Mouse (Mus musculus) right cerebral cortex, postnatal 4 days (tissue): ENCODE measurements around the gene Ctxn1.
A peak's percentile ranks its signal among the peaks of the same experiment; 100 is the strongest.
"Not testable (repeated sequence)": the region's sequence is repeated elsewhere in the genome, so short reads cannot be mapped to it uniquely, and the experiment has no call there.

Source experiments
- DNase-seq: peaks from one replicate; pipeline ENCODE4 v3.0.0-alpha.2; 2022

Ctxn1 gene

DNA sequence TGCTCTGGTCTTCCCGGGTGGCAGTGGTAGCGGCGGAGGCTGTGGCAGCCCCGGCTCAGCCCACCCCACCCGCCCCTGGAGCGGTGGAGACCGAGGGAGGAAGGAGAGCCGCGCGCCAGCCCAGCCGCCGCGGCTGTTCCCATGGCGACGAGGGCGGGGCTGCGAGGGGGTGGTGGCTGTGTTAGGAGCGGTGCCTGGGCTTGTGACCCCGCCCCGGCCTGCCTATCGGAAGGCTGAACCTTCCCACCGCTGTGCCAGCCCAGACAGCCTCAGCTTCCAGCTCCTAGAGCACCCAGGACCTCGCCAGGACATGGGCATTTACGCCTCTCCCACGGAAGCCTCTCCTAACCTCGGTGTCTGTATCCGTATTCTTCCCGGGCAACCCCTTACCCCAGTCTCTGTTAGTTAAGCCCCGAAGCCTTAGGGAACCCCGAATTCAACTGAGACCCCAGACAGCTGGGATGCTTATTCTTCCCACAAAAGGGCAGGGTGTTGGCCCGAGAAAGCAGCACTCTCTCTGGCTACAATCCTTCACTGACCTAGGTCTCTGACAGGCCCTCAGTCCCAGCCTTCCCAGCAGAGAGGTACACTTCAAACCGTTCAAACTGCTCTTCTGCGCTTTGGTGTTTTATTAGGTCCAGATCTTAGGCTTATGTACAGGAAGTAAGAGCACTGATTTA is at the start of gene Ctxn1:
Ctxn1 (minus strand) TSS at position 150 of the 680 bp plus-strand sequence.
- DNase-seq, result peak; percentile 94

DNA sequence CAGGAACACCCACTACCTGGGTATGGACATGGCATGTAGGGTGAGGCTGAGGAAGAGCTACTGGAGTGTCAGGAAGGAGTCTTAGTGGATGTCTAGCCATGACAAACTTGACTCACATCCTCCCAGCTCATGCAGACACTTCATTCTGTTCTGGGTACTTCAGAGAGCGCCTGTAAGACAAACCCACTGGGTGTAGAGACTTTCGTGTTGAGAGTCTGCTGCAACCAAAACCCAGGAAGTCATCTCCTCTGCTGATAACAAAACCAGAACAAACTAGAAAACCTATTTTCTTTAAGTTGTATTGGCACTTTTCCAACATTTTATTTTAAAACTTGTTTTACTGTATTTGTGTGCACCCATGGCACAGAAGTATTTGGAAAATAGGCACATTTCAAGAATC is 46.8 kb upstream of the Ctxn1 start:
- no peak for DNase-seq

DNA sequence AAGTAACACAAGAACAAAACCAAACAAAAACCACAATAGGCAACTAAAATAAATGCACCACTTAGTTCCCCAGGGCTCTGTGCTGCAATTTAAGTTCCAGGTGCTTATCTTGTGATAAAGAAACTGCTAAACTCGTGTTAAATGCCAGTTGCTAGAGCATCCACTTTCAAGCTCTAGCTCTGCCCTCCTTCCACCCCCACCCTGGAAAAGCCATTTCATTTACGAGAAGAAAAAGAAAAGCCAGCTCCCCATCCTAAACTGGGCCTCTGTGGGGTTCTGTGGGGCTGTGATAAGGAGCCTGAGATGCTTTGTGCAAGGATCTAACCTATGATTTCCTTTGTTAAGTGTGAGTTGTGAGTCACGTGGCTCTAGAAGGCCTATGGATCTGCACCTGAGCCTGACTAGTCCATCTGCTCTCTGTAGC is 45.1 kb upstream of the Ctxn1 start:
- no peak for DNase-seq

DNA sequence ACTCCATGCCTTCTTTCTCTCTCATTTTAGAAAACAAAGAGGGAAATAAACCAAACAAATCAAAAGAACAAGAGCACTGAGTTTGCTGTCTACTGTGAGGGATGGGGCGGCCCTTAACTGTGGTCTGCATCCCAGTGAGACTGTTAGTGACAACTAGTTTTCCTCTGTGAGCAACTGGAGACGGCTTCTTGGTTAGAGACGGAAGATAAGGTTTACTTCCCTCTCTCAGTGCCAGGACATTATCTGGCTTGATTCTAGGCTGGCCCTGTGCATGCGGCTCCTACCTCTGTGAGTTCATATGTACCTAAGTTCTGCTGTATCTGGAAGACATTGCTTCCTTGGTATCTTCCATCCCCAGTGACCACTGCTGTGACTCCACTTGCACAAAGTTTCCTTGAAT is 38.7 kb upstream of the Ctxn1 start:
- DNase-seq, result no peak

DNA sequence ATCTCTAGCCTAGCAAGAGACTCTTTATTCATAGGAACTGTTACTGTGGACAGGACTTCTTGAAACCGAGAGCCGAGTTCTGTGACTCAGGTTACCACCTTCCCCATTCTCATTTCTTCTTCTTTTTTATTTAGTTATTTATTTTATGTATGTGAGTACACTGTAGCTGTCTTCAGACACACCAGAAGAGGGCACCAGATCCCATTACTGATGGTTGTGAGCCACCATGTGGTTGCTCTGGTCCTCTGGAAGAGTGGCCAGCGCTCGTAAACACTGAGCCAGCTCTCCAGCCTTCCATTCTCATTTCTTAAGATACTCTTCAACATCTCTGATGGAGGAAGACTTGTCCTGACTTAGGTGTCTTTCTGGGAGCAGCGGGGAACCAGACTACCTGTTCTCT is 33.7 kb upstream of the Ctxn1 start:
- no peak for DNase-seq

DNA sequence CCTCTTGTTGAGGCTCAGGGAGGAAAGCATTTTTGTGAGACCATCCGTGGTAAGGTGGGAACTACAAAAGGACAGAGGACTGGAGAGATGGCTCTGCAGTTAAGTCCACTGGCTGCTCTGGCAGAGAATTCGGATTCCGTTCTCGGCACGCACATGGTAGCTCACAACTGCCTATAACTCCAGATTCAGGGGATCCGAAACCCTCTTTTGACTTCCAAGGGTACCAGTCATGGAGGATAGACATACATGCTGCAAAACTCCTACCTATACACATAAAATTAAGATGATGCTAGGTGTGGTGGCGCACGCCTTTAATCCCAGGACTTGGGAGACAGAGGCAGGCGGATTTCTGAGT is 17.0 kb upstream of the Ctxn1 start:
- DNase-seq, result no peak

DNA sequence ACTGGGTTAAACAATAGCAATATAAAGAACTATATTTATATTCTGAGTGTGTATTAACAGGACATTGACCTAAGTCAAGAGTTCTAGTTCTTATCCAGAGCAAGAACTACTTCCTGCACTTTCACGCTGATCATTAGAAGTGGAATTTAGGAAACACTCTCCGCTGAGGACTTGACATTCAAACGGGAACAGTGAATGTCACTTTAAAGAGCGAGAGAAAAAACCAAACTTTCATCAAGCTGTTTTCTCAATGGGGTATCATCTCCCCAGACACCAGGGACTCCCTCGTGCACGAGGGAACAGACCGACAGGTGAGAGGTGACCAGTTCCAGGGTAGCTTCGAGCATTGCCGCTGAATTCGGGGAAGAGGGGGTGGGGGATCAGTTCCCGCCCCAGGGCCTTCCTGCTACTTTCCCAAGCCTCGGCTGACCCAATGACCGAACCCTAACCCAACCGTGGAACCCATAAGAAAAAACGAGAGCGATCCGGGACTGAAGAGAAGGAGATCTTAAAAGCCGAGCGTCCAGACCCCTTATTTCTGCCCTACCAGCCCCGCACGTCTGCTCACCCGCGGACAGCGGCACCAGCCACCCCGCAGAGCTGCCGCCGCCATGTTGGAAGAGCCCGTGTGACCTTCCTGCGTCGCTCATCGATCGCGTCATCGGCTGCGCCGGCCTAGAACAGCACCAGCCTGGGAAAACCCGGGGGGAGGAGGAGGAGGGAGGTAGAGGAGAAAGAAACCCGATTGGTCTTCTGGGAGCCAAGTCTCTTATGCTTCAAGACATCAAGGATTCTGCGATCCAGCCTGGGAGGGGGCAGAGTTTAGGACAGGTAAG is 16.4 kb upstream of the Ctxn1 start, which contains the start of gene Timm44:
Timm44 (minus strand) TSS at position 639 of the 836 bp plus-strand sequence.
- DNase-seq, result peak; percentile 97

DNA sequence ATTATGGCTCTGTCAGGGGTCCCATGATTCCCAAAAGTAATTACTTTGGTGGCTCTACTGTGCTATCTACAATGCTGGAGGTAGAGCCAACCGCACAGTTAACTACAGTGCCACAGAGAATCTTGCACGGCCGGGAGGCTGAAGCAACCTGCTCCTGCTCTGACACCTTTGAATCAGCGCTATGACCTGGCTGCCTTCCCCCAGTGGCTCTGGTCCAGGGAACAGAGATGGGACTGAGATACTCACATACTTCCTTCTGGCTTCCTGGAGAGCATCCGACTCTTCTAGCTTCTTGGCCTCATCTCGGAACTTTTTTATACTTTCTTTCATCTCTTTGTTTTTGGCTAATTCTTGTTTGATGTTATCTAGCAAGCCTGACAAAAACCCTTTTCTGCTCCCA is 10.5 kb upstream of the Ctxn1 start:
- DNase-seq, result no peak

DNA sequence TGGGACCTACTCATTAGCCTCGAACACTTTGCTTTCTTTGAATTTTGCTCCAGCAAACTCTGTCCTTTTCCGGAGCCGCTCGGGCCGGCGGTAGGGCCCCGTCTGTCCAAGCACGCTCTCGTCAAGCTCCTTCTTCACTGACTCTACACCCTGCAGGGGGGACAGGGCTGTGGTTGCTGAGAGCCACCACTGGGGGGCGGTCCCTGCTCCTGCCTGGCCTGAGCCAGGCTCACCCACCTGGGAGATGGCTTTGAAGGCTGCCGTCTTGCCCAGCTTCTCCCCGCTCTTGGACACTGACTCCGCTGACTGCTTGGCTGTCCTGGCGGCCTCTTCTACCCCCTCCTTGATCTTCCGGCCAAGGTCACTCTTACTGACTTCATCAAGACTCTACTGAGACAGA is 8.6 kb upstream of the Ctxn1 start:
- DNase-seq, result no peak

DNA sequence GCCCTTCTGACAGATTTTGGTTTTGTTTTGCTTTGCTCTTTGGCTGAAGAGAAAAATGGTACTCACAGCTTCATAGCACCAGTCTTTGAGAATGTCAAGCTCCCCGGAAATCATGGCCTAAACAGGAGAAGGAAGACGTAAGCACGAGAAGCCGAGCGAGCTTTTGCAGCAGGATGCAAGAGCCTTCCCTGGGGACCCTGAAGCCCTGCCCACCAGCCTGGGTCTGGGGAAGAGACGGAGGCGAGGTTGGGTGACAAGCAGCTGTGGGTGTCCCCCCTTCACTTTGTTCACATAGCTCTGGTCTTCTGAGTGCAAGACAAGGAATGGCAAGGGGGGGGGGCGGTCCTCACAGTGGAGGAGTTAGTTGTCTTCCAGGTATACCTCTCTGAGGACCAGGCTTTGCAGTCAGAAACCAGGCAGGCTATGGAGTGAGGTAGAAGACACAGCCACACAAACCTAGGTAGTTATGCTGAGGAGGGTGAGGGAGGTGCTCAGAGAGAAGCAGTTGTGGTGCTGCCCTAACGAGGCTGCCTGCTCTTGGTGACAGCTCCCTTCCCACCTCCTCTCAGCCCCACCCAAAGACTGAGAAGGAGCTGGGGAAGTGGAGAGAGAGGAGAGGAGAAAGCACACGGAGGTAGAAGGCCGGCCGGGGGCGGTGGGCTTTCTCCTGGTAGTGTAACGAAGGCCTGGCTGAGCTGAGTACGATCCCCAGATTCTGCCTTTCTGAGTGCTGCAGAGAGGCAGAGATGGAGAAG is 6.3 kb upstream of the Ctxn1 start:
- no peak for DNase-seq

DNA sequence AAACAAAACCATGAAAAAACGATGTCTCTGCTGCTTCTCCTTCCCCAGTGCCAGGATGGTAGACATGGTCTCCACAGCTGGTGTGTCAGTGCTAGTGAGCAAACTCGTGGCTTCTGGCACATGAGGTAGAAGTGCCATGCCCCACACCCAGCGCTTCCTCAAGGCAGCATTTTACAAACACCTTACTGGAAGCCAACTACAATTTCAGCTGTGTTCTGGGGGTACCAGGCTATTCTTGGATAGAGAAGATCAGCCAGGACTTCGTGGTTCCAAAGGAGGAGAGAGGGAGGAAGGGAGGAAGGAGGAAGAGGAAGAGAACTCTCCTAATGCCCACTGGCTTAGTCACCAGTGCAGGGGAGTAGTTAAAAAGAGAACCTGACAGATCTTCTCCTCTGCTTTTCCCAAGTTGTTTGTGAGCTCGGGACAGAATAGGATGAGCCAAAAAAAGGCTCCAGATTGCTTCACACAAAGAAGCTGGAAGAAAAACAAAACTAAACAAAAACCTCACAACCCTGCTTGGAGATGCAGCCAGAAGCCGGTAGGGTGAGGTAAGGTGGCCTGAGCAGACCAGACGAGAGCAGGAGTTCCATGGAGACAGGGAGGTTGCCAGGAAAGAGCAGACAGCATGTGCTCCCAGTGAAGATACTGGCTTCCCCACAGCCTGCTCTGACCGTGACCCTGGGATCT is 4.2 kb upstream of the Ctxn1 start:
- DNase-seq, result no peak

DNA sequence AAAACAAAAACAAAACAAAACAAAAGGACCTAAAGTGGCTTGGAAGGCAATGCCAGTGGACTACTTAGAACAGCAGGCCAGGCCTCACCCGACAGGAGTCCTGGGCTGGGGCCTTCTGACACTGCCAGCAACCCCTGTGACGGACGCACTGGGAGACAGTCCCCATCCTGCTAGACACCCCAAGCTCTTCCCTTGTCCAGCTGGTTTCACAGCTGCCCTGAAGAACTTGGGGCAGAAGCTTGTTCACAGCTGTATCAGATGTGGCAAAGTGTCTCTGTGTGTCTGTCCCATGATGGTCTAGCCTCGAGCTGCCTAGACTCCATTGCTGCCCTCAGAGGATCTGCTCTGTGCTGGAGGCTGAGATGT is 714 bp upstream of the Ctxn1 start:
- DNase-seq, result no peak

DNA sequence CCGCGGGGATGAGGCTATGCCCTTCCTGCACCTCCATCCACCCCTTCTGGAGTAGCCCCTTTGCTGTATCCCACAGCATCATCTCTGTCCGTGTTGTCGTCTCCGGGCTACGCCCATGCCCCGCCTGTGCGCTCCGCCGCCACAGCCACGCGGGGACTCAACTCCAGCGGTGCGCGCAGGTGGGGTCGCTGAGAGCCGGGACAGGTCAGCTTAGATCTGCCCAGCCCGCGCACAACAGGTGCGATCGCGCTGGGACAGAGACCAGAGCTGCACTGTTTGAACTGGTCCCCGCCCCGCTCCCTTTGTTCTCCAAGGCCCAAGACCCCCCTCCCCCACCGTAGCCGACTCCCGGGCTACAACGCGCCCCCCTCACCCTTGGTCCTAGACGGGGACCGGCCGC is 396 bp downstream of the Ctxn1 start:
- DNase-seq, result no peak

DNA sequence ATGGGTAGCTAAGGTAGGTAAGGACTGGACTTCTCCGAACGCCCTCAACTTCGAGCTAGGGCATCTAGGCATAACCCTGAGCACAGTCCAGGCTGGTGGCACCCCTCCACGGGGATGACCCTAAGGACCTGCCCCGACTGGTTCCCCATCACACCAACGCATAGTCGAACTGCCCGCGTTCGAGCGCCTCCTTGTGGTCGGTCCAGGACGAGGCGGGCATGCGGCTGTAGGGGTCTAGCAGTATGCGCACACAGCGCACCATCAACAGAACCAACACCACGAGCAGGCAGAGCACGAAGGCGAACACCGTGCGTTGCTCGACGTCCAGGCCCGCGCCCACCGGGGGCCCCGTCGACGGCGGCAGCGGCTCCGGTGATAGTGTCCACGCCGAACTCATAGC is 841 bp downstream of the Ctxn1 start:
- peak; percentile 91 for DNase-seq

DNA sequence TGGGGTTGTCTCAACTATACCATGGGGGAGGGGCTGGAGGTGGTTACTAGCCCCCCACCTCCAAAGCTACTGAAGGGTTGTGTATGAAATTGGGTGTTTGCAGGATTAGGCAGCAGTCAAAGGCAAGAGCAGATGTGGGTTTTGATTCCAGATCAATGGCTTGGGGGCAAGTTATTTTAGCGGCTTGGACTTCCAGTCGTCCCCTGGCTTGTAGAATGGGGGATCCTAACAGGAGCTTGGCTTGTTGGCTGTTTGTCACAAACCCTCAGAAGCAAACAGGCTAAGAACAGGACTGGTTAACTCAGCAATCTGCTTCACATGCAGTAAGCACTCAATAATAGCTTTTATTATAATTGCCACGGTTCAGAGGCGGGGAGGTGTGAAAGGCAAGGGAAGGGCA is 1.7 kb downstream of the Ctxn1 start:
- DNase-seq, result no peak

DNA sequence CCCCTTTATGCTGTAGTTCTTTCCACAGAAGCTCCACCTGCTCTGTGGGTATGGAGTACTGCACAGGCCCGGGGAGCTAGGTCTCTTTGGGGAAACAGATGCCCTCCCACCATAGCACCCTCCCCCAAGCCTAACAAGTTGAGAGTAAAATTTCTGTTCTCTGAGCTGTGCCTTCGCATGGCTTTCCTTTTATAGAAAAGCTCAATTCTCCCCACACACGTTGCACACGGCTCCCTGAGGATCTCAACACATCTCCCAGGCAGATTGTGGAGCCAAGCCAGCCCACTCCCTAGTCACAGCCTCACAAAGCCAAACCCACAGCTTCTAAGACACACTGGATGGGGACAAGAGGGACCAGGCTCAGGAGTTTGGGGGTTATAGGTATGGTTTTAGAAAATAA is 2.2 kb downstream of the Ctxn1 start:
- DNase-seq, result peak; percentile 82

DNA sequence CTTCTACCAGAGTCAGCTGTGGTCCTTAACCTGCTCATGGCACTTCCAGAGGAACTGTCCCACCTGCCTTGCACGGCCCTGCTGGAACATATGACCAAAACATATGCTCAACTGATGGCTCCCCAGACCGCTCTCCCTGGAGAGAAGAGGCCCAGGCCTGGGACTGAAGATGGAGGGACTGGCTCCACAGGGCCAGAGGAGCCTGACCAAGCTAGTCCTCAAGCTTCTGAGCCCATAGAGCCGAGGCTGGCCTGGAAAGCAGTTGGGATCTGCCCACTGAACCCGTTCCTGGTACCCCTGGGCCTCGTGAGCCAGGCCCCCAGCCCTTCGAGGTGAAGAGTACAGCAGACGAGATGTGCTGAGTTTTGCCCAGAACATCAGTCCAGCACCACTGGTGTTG is 3.6 kb downstream of the Ctxn1 start:
- not testable (repeated sequence) for DNase-seq

DNA sequence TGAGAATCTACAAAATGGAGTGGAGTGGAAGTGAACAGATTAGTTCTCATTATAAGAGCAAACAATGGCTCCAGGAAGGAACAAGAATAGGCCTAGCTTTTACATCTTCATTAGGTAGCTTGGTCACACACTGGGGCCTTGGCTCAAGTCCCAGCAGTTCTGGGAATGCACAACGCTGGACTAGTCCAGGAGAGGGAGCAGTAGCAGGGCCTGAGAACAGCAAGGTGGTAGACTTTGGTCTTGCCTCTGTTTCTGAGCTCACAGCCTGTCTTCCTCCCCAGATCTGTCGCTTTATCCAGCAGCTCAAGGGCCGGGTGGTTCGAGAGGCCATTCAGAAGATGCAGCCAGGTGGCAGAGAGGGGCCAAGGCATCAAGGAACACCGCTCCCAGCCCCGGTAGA is 5.1 kb downstream of the Ctxn1 start:
- peak; percentile 75 for DNase-seq

DNA sequence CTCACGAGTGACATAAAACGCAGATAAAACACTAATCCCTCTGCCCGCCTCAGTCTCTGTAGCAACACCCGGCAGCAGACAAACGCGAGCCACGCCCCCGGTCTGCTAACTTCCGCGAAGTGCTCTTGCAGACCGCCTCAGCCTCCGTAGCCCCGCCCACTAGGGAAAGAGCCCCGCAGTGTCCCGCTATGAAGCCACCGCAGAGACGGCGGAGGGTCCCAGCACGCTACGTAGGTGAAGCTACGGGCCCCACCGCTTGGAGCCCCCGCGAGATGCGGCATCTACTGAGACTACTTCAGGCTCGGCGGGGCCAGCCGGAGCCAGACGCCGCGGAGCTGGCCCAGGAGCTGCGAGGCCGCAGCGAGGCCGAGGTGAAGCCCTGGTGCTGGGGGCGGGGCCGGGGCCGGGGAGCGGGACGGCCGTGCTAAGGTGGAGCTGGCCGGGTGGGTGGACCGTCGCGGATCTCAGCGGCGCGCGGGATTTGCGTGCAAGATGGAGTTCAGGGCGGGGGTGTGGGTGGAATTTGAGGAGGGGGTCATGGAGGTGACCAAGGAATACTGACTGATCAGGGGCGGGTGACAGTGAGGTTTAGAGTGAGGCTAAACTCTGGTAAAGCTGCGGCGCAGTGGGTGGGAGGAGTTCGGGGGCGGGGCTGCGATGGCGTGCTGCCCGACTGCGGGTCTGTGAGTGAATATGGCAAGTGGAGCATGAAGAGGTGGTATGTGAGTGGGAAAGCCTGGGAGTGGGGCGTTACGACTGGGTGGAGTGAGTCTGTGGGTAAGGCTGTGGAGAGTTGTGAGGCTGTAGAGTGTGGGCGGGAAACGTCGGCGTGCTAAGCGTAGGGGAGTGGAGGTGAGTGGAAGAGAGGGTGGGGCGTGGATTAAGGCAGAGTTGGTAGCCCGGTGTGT is 5.9 kb downstream of the Ctxn1 start, which contains the start of gene Snapc2:
Snapc2 (plus strand) TSS at position 147 of the 908 bp plus-strand sequence.
- DNase-seq, result peak; percentile 95

DNA sequence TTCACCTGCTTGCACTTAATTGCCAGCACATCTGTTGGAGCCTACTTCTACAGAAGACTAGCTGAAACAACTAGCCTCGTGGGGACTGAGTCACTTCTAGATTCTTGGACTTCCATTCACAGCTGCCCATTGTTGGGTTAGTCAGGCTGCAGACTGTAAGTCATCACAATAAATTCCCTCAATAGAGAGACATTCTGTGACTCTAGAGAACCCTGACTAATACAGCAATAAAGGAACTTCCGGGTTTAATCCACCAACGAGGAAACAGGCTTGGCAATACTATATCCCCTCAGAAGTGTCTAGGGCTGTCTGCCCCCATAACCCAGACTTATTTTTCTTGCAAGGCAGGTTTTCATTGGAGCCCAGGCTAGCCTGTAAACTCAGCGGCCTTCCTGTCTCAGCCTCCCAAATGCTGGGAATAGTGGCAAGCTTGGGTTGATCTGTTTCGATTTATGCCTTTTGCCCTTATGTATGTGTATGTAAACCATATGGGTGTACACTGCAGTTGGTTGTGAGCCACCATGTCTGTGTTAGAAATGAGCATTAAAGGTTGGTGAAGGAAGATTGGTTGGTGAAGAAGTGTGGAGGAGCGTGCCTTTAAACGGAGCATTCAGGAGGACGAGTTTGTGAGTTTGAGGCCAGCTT is 6.8 kb downstream of the Ctxn1 start:
- no peak for DNase-seq

DNA sequence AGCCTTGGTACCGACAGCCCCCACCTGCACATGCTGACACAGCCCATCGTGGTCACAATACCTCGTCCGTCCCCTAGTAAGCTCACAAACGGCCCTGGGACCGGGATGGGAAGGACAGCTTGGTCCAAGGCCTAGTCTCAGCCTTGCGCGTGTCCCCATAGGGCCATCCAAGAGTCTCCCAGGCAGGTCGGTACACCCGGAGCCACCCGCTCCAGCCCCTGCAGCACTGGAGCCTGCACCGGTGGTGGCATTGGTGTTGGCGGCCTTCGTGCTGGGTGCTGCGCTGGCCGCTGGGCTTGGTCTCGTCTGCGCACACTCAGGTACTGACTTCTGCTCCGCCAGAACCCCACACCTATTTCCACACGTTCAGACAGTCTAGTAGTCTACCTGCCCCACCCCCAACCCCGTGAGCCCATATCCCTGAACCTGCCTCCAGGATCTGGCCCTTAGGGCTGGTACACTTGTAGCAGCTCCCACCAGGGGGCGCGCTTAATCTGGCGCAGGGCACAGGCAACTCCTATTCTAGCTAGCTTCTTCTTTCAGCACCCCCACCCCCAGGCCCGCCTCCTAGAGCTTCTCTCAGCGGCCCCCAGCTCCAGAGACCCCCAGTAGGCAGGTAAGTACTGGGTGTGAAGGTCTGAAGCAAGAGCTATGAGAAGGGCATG is 8.6 kb downstream of the Ctxn1 start:
- DNase-seq, result peak; percentile 93
